ENCODE assay signal across 7 mouse cellular contexts in the genomic region with DNA sequence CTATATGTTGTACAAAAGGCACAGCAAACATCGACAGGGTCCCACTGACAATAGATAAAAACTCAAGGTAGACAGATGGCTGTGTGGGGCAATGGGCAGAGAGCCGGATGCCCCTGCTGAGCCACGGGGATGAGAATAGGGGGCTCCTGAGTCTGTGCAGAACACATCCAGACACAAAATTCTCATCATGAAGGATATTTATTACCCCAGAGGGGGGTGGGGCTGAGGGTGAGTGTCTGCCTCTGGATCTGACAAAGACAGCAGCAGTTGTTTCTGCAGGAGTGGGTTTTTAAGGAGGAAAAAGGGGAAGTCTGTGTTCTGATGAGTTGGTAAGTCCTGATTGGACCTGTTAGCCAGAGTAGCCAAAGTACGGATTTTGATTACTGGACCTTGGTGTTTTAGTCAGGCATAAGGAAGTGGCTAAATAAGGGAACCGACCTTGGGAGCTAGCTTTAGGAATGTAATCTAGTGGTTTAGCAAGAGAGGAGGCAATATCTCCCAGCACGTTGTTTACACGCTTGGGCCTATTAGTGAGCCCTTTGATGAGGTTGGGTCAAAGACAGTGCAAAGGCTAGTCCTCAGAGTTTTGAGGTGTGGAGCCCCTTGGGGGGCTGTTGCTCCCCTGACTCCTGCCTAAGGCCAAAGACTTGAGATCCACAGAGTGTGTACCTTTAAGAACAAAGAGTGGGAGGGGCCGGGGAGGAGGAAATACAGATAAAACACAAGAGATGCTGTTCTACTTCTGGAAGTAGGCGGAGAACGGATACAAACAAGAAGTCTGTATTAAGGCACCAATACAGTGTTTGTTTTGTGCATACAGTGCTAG. TPM values are rescaled to one million over a fixed set of nuclear protein-coding genes. Genes with fewer than 3 reads are reported as not detected.
A peak's percentile ranks its signal among the peaks of the same experiment; 100 is the strongest.
DNase-seq lines count a peak whose midpoint lies in the region; ATAC-seq and TF ChIP-seq lines count a peak whose summit lies in the region.

No protein-coding gene starts in this region.

- H3K4me1 ChIP-seq in bone marrow macrophage, adult 2 months (ENCODE audit: control insufficient read depth, insufficient read depth, low read length): peaks cover 41% of the 10 kb centered on the region
- H3K4me1 ChIP-seq in intestine, embryonic 14.5 days (replicated peaks; ENCODE audit: control insufficient read depth, insufficient read depth, low read length): peaks cover 6% of the 10 kb centered on the region; the same call in 1 of the 2 replicates
- H3K4me1 ChIP-seq in liver, postnatal 0 days (ENCODE audit: insufficient read depth): peaks cover 20% of the 10 kb centered on the region
- H3K4me1 ChIP-seq in thymus, adult 2 months (replicated peaks; ENCODE audit: control insufficient read depth, insufficient read depth, low read length): peaks cover 7% of the 10 kb centered on the region
- 0 out of 2 replicates have a peak, but pooled peaks cover 6% of the 10 kb centered on the region for H3K4me1 ChIP-seq in forebrain, embryonic 13.5 days

- H3K9ac ChIP-seq in intestine, embryonic 14.5 days (ENCODE audit: low read length): no peak overlapping the region
- no peak overlapping the region for H3K9ac ChIP-seq in liver, postnatal 0 days (replicated peaks)
- no peak overlapping the region for H3K9ac ChIP-seq in forebrain, embryonic 13.5 days

- peak; percentile 63 for DNase-seq in MEL-GATA-1-ER (ENCODE audit: extremely low read depth, low read depth)
- peak; percentile 63 for DNase-seq in intestine, embryonic 14.5 days (ENCODE audit: low spot score)
- no peak for DNase-seq in liver, postnatal 0 days
- peak; percentile 45 for DNase-seq in thymus, adult 2 months
- DNase-seq in embryo, embryonic 9.5 days (ENCODE audit: extremely low spot score): no peak

- no peaks in the 10 kb centered on the region for H3K36me3 ChIP-seq in intestine, embryonic 14.5 days (ENCODE audit: control insufficient read depth, insufficient read depth, low read length)
- no peaks in the 10 kb centered on the region for H3K36me3 ChIP-seq in liver, postnatal 0 days (replicated peaks; ENCODE audit: insufficient read depth, low read length)
- no peaks in the 10 kb centered on the region for H3K36me3 ChIP-seq in thymus, adult 2 months (ENCODE audit: control insufficient read depth, insufficient read depth, low read length)
- H3K36me3 ChIP-seq in forebrain, embryonic 13.5 days (ENCODE audit: poor library complexity, severe bottlenecking): no peaks in the 10 kb centered on the region

- 23% methylated on average over 10 of the region's 10 CpGs for WGBS in intestine, embryonic 14.5 days
- 23% methylated on average over 10 of the region's 10 CpGs for WGBS in liver, postnatal 0 days (ENCODE audit: insufficient replicate concordance)
- WGBS in thymus, adult 2 months: 68% methylated on average over 10 of the region's 10 CpGs
- 77% methylated on average over 10 of the region's 10 CpGs for WGBS in forebrain, embryonic 13.5 days

- H3K4me3 ChIP-seq in bone marrow macrophage, adult 2 months (ENCODE audit: insufficient read depth, low read length): no peak overlapping the region
- no peak overlapping the region for H3K4me3 ChIP-seq in intestine, embryonic 14.5 days (ENCODE audit: low read depth, low read length)
- no peak overlapping the region for H3K4me3 ChIP-seq in liver, postnatal 0 days (ENCODE audit: low read depth, low read length)
- H3K4me3 ChIP-seq in thymus, adult 2 months (ENCODE audit: control insufficient read depth, insufficient read depth, low read length): no peak overlapping the region
- H3K4me3 ChIP-seq in forebrain, embryonic 13.5 days: no peak overlapping the region

- TF ChIP-seq CTCF in bone marrow macrophage, adult 2 months (IDR thresholded peaks at IDR 0.05; ENCODE audit: low read depth, low read length): no peak
- TF ChIP-seq CTCF in liver, postnatal 0 days (IDR thresholded peaks at IDR 0.05; ENCODE audit: low read depth): no peak
- TF ChIP-seq CTCF in thymus, adult 2 months (IDR thresholded peaks at IDR 0.05; ENCODE audit: borderline replicate concordance, control insufficient read depth, extremely low read depth, insufficient read depth, low read length, poor library complexity): no peak

- TF ChIP-seq EP300 in liver, postnatal 0 days (IDR thresholded peaks at IDR 0.05; ENCODE audit: low read depth): no peak

- ATAC-seq in intestine, embryonic 14.5 days (replicated peaks; ENCODE audit: low FRiP score, low TSS enrichment, low read depth): no peak; the same call in 1 of the 2 replicates
- ATAC-seq in liver, postnatal 0 days: peak; percentile 57; the same call in 1 of the 2 replicates
- no peak for ATAC-seq in forebrain, embryonic 13.5 days

- H3K4me2 ChIP-seq in intestine, embryonic 14.5 days (ENCODE audit: low read length): peak overlapping the region; percentile 3; the same call in 1 of the 2 replicates
- peak overlapping the region; percentile 29; the same call in 1 of the 2 replicates for H3K4me2 ChIP-seq in liver, postnatal 0 days (ENCODE audit: low read depth, low read length)
- no peak overlapping the region for H3K4me2 ChIP-seq in forebrain, embryonic 13.5 days

- no peaks in the 10 kb centered on the region for H3K27me3 ChIP-seq in intestine, embryonic 14.5 days (replicated peaks; ENCODE audit: control insufficient read depth, insufficient read depth, low read length)
- H3K27me3 ChIP-seq in liver, postnatal 0 days (ENCODE audit: insufficient read depth, low read length): no peaks in the 10 kb centered on the region
- H3K27me3 ChIP-seq in thymus, adult 2 months (ENCODE audit: control insufficient read depth, insufficient read depth, low read length): no peaks in the 10 kb centered on the region
- H3K27me3 ChIP-seq in forebrain, embryonic 13.5 days: no peaks in the 10 kb centered on the region

- H3K27ac ChIP-seq in bone marrow macrophage, adult 2 months (ENCODE audit: insufficient read depth, low read depth, low read length): peak overlapping the region; percentile 65
- 0 out of 2 replicates have a peak overlapping the region, but pooled peaks have one; percentile 39 for H3K27ac ChIP-seq in intestine, embryonic 14.5 days (ENCODE audit: low read depth)
- peak overlapping the region; percentile 56 for H3K27ac ChIP-seq in liver, postnatal 0 days (ENCODE audit: low read depth)
- no peak overlapping the region for H3K27ac ChIP-seq in thymus, adult 2 months (ENCODE audit: control insufficient read depth, insufficient read depth, low read length)
- H3K27ac ChIP-seq in forebrain, embryonic 13.5 days: no peak overlapping the region

- TF ChIP-seq POLR2A in bone marrow macrophage, adult 2 months (IDR thresholded peaks at IDR 0.05; ENCODE audit: borderline replicate concordance, low read depth, low read length): no peak
- TF ChIP-seq POLR2A in thymus, adult 2 months (IDR thresholded peaks at IDR 0.05; ENCODE audit: control insufficient read depth, extremely low read depth, insufficient read depth, low read length, poor library complexity): no peak

- H3K9me3 ChIP-seq in intestine, embryonic 14.5 days (ENCODE audit: control insufficient read depth, low read length): no peaks in the 10 kb centered on the region
- no peaks in the 10 kb centered on the region for H3K9me3 ChIP-seq in liver, postnatal 0 days (ENCODE audit: low read length)
- H3K9me3 ChIP-seq in forebrain, embryonic 13.5 days (replicated peaks): no peaks in the 10 kb centered on the region

RNA-seq across cellular contexts. Expression of gene Tmigd1, which starts 12.4 kb away (rescaled TPM):
- polyA plus RNA-seq in bone marrow macrophage, adult 2 months (2012; ENCODE audit: insufficient read depth, insufficient read length, missing spikeins): not detected in 2 replicates
- 0.26 and 0.43 TPM in 2 replicates for polyA plus RNA-seq in intestine, embryonic 14.5 days (2014; fragmentation: Nextera tagmentation; extraction: Ambion mirVana)
- 0.11 TPM in 1 of 2 replicates, not detected in the other for polyA plus RNA-seq in liver, postnatal 0 days (2015; fragmentation: Nextera tagmentation; extraction: Ambion mirVana)
- polyA plus RNA-seq in thymus, adult 2 months (2012; rRNA removed): 0.11 and 0.46 TPM in 2 replicates
- polyA plus RNA-seq in forebrain, embryonic 13.5 days (2015; fragmentation: Nextera tagmentation; extraction: Ambion mirVana): 0.12 TPM in 1 of 2 replicates, not detected in the other

RNA-seq across cellular contexts. Expression of gene Blmh, which starts 35.1 kb away (rescaled TPM):
- polyA plus RNA-seq in bone marrow macrophage, adult 2 months (2012; ENCODE audit: insufficient read depth, insufficient read length, missing spikeins): 44.1 and 52.0 TPM in 2 replicates
- 101 and 118 TPM in 2 replicates for polyA plus RNA-seq in intestine, embryonic 14.5 days (2014; fragmentation: Nextera tagmentation; extraction: Ambion mirVana)
- polyA plus RNA-seq in liver, postnatal 0 days (2015; fragmentation: Nextera tagmentation; extraction: Ambion mirVana): 34.2 and 34.6 TPM in 2 replicates
- 22.1 and 22.7 TPM in 2 replicates for polyA plus RNA-seq in thymus, adult 2 months (2012; rRNA removed)
- 151 and 152 TPM in 2 replicates for polyA plus RNA-seq in forebrain, embryonic 13.5 days (2015; fragmentation: Nextera tagmentation; extraction: Ambion mirVana)

RNA-seq across cellular contexts. Expression of gene Cpd, which starts 42.7 kb away (rescaled TPM):
- polyA plus RNA-seq in bone marrow macrophage, adult 2 months (2012; ENCODE audit: insufficient read depth, insufficient read length, missing spikeins): 48.0 and 51.9 TPM in 2 replicates
- 17.5 and 20.9 TPM in 2 replicates for polyA plus RNA-seq in intestine, embryonic 14.5 days (2014; fragmentation: Nextera tagmentation; extraction: Ambion mirVana)
- 3.3 and 3.7 TPM in 2 replicates for polyA plus RNA-seq in liver, postnatal 0 days (2015; fragmentation: Nextera tagmentation; extraction: Ambion mirVana)
- polyA plus RNA-seq in thymus, adult 2 months (2012; rRNA removed): 6.7 and 7.5 TPM in 2 replicates
- polyA plus RNA-seq in forebrain, embryonic 13.5 days (2015; fragmentation: Nextera tagmentation; extraction: Ambion mirVana): 5.1 and 5.2 TPM in 2 replicates

Comparison
In these comparisons a context has a peak if more than half of its experiments do, and no peak if none do; other contexts are left out.
1. DNase-seq: peak in MEL-GATA-1-ER (single experiment), intestine, embryonic 14.5 days (single experiment) and thymus, adult 2 months (single experiment); none in liver, postnatal 0 days (single experiment) and embryo, embryonic 9.5 days (single experiment).
2. H3K27ac ChIP-seq: peak in bone marrow macrophage, adult 2 months (single experiment), intestine, embryonic 14.5 days (single experiment) and liver, postnatal 0 days (single experiment); none in thymus, adult 2 months (single experiment) and forebrain, embryonic 13.5 days (single experiment).